Mouse (Mus musculus): ENCODE measurements at regions not wholly inside any gene's neighbourhood (a gene's known extent, or its start where the extent isn't known, plus 50 kb on each side); places are given as distances from the start of the nearest gene placed in this dataset.

DNA sequence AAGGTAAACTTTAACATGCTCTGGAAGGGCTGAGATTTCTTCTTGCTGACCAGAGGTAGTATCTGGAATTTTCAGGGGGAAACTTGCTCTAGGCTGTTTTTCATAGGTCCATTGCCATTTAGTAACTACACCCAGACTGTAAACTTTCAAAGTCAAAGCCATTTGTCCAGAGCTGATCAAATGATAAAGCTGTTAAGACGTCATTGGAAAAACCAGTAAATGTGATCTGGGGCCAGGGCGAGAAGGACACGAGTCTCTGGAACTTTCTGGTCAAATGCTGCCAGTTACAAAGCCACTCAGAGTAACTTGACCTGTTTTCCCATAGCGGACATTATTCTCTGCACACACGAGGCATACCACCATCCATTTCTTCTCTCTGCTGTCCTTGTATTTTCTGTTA is 148.9 kb upstream of the Tsc22d1 start:
- no peak for DNase-seq (ENCODE audit: low read depth, low spot score)
- no peaks in the 10 kb centered on the region for H3K27me3 ChIP-seq (ENCODE audit: control insufficient read depth, insufficient read depth, low read length, poor library complexity, severe bottlenecking)
- no peaks in the 10 kb centered on the region for H3K36me3 ChIP-seq (ENCODE audit: control insufficient read depth, insufficient read depth, low read length, poor library complexity, severe bottlenecking)

DNA sequence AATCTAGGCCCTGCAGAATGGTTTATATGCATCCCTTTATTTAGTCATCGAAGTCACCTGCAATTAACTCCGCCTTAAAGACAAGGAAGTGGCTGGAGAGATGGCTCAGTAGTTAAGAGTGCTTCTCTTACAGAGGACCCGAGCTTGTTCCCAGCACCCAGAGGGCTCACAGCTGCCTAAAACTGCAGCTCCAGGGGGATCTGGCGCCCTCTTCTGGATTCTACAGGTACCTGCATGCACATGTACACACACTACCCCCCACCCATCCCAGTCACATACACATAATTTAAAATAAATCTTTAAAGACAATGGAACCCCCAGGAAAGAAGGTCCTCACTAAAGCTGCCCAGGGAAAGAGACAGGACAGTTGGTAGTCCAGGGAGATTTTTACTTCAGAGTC is 148.5 kb upstream of the Tsc22d1 start:
- Histone ChIP-seq H3K36me3 (ENCODE audit: control insufficient read depth, insufficient read depth, low read length, poor library complexity, severe bottlenecking) (no peaks in the 10 kb centered on the region), H3K27me3 (ENCODE audit: control insufficient read depth, insufficient read depth, low read length, poor library complexity, severe bottlenecking) (no peaks in the 10 kb centered on the region)
- DNase-seq (ENCODE audit: low read depth, low spot score), result no peak

DNA sequence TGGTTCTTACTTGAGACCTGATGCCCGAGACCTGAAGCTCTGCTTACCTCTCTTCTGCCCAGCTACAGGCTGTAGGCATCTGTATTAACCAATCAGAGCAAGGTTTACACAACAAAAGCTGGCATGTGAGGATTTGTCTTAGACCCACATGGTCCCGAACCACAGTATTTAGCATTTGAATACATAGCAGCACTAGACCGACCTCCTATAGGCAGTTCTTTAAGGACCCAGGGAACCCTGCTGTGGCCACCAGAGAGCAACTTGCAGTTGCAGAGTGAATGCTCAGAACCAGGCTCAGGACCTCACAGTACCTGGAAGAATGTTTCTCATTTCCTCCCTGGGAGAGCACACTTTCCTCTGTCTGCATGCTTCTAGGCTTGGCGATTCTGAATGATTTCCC is 147.7 kb upstream of the Tsc22d1 start:
- no peak for DNase-seq (ENCODE audit: low read depth, low spot score)
- H3K27me3 ChIP-seq (ENCODE audit: control insufficient read depth, insufficient read depth, low read length, poor library complexity, severe bottlenecking), result no peaks in the 10 kb centered on the region
- no peaks in the 10 kb centered on the region for H3K36me3 ChIP-seq (ENCODE audit: control insufficient read depth, insufficient read depth, low read length, poor library complexity, severe bottlenecking)

DNA sequence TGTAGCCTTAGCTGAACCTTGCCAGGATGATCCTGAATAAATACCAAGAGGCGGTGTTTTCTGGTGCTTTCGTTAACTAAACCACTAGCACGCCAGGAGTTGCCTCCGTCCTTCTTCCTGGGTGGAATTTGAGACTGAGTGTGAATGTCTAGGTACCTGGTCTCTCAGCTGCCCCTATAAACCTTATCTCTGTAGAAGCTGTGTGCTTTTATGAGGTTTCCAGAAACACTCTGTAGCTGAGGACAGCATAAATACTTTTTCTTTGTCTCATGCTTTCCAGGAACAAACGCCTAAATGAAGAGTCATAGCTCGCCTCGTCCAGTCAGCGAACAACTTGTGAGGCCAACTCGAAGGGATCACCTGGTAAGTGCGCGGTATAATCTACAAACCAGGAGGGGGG is 143.6 kb upstream of the Tsc22d1 start:
- no peaks in the 10 kb centered on the region for H3K27me3 ChIP-seq (ENCODE audit: control insufficient read depth, insufficient read depth, low read length, poor library complexity, severe bottlenecking)
- no peak for DNase-seq (ENCODE audit: low read depth, low spot score)
- H3K36me3 ChIP-seq (ENCODE audit: control insufficient read depth, insufficient read depth, low read length, poor library complexity, severe bottlenecking), result no peaks in the 10 kb centered on the region

DNA sequence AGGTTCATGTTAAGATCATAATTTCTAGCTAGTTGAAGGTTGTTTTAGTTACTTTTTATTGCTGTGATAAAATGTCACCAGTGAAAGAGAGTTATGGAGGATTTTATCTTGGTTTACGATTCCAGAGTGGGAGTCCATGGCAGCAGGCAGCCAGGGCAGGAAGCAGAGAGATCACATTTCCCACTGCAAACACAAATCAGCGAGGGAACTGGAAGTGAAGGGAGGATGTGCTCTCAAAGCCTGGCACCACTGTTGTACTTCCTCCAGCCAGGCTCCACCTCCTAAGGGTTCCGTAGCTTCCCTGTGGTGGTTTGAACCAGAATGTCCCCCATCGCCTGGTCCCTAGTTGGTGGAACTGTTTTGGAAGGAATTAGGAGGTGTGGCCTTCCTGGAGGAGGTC is 141.9 kb upstream of the Tsc22d1 start:
- no peak for DNase-seq (ENCODE audit: low read depth, low spot score)
- Histone ChIP-seq H3K27me3 (ENCODE audit: control insufficient read depth, insufficient read depth, low read length, poor library complexity, severe bottlenecking) (no peaks in the 10 kb centered on the region), H3K36me3 (ENCODE audit: control insufficient read depth, insufficient read depth, low read length, poor library complexity, severe bottlenecking) (no peaks in the 10 kb centered on the region)

DNA sequence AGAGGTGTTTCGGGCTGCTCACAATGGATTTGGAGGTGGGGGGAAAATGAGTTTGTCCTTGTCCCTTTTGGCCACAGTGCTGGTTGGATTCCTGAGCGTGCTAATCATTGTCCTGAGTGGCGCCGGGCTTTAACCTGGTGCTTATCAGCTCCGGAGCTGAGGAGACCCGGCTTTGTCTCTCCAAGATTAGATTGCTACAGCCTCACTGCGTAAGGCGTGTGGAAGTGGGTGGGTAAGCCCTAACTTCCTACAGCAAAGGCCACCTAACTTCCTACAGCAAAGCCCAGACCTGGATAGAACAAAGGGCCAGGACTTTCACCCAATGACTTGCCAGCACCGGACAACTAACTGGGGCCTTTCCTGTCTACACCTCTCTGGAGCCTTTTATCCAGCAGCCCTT is 138.1 kb upstream of the Tsc22d1 start:
- Histone ChIP-seq H3K27me3 (ENCODE audit: control insufficient read depth, insufficient read depth, low read length, poor library complexity, severe bottlenecking) (no peaks in the 10 kb centered on the region), H3K36me3 (ENCODE audit: control insufficient read depth, insufficient read depth, low read length, poor library complexity, severe bottlenecking) (no peaks in the 10 kb centered on the region)
- DNase-seq (ENCODE audit: low read depth, low spot score), result no peak

DNA sequence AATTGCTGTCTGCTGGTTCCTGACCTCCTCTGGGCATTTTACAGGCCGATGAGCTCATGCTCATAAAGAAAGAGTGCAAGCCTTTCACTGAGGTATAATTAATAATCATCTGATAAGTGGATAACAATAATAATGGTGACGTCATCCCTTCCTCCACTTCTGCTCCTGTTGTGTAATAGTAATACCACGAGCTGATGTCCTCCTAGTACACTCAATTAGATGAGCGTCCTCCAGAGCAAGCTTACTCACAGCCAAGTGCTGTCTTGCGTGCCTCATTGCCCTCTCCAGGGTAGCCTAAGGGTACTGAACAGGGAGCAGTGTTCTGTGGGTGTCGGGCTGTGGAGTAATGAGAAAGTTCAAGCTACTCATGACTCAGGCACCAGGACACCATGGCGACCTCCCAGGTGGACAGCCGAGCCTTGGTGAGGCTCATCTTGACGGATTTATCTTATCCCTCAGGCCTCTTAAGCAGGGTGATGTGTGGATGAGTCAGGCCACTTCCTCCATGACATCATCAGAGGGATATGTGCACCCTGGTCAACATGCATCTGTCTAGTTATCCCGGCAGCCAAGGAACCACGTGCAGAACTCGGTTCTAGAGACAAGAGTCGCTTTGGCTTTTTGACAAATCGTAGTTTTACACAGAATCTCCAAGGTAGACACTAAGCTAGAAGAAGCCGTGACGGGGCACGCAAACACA is 135.9 kb upstream of the Tsc22d1 start:
- DNase-seq (ENCODE audit: low read depth, low spot score), result no peak

DNA sequence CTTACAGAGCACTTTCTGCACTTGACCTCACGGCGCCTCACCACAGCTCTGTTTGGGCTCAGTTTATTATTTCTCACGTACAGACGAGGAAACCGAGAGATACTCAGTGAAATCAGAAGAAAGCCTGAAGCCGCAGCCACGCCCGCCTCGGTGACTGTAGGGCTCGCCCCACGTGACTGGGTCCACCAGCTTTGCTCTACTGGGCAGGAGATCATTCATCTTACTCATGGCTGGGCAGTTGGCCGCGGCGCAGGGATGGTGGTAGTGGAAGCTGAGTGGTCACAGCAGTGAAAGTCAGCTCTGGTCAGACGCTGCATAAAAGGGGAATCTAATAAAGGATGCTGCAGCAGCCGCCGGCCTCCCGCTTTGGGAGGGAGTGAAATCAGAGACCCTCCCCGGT is 135.2 kb upstream of the Tsc22d1 start:
- DNase-seq (ENCODE audit: low read depth, low spot score), result no peak
- Histone ChIP-seq H3K27me3 (ENCODE audit: control insufficient read depth, insufficient read depth, low read length, poor library complexity, severe bottlenecking) (no peaks in the 10 kb centered on the region), H3K36me3 (ENCODE audit: control insufficient read depth, insufficient read depth, low read length, poor library complexity, severe bottlenecking) (no peaks in the 10 kb centered on the region)

More for the DNA sequence above, 135.9 kb upstream of the Tsc22d1 start:
- H3K27me3 ChIP-seq (ENCODE audit: control insufficient read depth, insufficient read depth, low read length, poor library complexity, severe bottlenecking), result no peaks in the 10 kb centered on the region
- no peaks in the 10 kb centered on the region for H3K36me3 ChIP-seq (ENCODE audit: control insufficient read depth, insufficient read depth, low read length, poor library complexity, severe bottlenecking)

DNA sequence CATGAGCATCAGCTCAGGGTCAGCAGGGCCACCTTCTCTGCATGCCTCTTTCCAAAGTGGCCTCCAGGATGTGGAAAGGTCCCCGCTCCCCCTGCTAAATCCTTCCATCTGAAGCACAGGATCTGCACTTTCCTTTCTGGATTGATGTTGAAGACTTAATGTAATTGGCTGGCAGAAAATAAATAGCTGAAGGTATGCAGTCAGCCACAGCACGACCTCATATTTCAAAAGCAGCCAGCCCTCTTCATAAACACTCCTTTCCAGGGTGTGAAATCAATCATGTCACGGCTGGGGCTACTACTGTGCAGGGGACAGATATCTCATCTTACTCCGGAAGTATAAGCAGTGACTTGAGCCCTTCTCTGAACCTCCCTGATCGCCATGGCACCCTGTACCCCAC is 132.9 kb upstream of the Tsc22d1 start:
- no peak for DNase-seq (ENCODE audit: low read depth, low spot score)
- no peaks in the 10 kb centered on the region for H3K36me3 ChIP-seq (ENCODE audit: control insufficient read depth, insufficient read depth, low read length, poor library complexity, severe bottlenecking)
- no peaks in the 10 kb centered on the region for H3K27me3 ChIP-seq (ENCODE audit: control insufficient read depth, insufficient read depth, low read length, poor library complexity, severe bottlenecking)

DNA sequence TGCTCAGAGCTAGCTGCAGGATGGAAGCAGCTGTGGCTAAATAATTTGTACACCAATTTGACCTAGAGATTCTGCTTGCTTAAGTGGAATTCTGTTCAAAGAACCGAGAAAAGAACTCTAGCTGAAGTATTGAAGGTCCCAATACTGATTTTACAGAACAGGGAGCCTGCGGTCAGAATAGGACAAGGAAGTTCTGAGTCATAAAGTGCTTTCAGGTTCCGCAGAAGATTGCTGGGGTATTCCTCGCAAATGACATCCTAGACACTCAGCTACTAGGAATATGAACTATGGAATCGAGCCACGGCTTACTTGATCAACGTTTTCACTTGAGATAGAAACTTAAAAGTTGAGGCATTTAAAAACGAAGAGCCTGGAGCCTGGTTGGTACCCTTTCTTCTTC is 127.0 kb upstream of the Tsc22d1 start:
- DNase-seq (ENCODE audit: low read depth, low spot score), result no peak
- no peaks in the 10 kb centered on the region for H3K27me3 ChIP-seq (ENCODE audit: control insufficient read depth, insufficient read depth, low read length, poor library complexity, severe bottlenecking)
- H3K36me3 ChIP-seq (ENCODE audit: control insufficient read depth, insufficient read depth, low read length, poor library complexity, severe bottlenecking), result no peaks in the 10 kb centered on the region

DNA sequence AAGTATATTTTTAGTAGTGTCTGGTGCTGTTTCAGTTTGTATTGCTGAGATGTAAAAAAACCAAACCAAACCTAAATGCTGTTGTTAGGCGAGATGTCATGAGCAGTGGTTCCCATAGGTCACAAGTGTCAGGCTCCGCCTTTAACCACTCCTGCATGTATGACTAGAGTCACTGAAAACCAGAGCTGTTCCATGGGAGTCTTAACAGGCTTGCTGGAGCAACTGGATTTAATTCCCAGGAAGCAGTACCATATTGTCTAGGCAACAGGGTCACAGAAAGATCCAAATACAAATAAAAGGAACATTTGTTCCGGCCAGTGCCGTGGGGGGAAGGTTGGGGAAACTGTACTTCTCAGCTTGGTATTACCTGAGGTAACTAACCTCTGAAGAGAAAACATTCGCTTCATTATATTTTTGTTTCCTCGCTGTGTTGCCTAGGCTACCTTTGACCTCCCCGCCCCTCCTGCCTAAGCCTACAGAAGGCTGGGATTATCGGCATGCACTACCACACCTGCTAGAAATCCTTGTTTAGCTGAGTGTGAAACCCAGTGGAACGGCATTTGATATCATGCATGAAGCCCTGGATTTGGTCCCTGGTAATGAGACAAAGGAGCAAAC is 124.3 kb upstream of the Tsc22d1 start:
- Histone ChIP-seq H3K27me3 (ENCODE audit: control insufficient read depth, insufficient read depth, low read length, poor library complexity, severe bottlenecking) (no peaks in the 10 kb centered on the region), H3K36me3 (ENCODE audit: control insufficient read depth, insufficient read depth, low read length, poor library complexity, severe bottlenecking) (no peaks in the 10 kb centered on the region)
- no peak for DNase-seq (ENCODE audit: low read depth, low spot score)

DNA sequence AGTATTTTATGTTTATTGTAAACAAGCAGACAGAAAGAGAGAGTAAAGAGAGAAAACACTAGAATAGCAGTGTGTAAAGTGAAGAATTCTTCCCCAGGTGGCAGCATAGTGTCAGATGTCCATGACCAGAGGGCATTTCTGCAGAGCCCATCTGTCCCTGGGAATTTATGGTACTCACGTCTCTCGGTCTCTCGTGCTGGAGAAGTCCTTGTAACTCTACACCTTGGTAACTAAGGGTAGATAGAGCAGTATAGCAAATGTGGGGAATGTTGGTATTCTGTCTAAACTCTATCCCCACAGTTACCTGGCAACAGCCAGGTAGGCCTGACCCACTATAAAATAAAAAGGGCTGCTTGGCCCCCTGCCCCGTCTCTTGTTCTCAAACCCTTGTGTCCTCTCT is 122.5 kb upstream of the Tsc22d1 start:
- Histone ChIP-seq H3K27me3 (ENCODE audit: control insufficient read depth, insufficient read depth, low read length, poor library complexity, severe bottlenecking) (no peaks in the 10 kb centered on the region), H3K36me3 (ENCODE audit: control insufficient read depth, insufficient read depth, low read length, poor library complexity, severe bottlenecking) (no peaks in the 10 kb centered on the region)
- DNase-seq (ENCODE audit: low read depth, low spot score), result no peak

DNA sequence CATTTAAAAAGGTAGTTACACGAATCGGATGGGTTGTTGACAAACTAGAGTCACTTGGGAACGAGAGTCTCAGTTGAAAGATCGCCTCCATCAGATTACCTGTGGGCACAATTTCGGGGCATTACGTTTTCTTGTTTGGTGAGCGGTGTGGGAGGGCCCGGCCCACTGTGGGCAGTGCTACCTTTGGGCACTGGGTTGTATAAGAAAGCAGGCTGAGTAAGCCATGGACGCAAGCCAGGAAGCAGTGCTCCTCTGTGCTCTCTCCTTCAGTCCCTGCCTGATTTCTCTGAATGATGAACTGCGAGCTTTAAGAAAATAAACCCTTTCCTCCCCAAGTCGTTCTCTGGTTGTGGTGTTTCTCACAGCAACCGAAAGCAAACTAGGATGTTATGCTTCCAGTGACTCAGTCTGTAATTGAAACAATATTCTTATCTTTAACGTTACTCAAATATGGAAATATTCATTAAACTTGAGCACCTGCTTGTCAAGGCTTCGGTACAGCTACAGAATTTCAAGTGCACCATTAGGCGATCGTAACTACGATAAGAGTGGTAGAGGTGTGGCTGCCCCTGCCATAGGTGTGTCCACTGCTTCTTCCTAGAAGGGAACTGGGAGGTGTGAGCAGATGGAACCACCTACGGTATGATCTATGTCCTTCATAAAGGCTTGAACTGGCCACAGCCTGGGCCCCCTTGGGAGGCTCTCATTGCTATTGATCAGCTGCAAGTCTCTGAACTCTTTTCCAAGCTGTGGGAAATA is 119.2 kb upstream of the Tsc22d1 start:
- DNase-seq (ENCODE audit: low read depth, low spot score), result no peak
- H3K27me3 ChIP-seq (ENCODE audit: control insufficient read depth, insufficient read depth, low read length, poor library complexity, severe bottlenecking), result no peaks in the 10 kb centered on the region
- no peaks in the 10 kb centered on the region for H3K36me3 ChIP-seq (ENCODE audit: control insufficient read depth, insufficient read depth, low read length, poor library complexity, severe bottlenecking)

DNA sequence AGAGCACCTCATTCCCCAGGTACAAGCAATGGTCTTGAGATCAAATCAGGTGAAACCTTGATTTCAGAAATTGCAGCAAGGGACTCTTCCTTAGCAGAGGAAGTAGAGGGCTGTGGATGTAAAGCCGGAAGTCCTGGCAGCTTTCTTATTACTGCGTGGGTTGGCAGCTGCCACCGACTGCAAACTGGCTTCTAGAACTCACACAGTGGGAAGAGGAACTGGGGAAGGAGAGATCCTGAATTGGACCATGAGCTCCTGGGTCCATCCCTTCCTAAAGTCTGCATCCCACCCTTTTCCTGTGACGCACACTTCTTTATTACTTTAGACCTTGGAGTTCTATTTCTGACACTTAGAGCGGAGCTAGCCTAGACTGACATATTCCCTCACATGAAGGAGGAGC is 116.9 kb upstream of the Tsc22d1 start:
- no peak for DNase-seq (ENCODE audit: low read depth, low spot score)
- no peaks in the 10 kb centered on the region for H3K27me3 ChIP-seq (ENCODE audit: control insufficient read depth, insufficient read depth, low read length, poor library complexity, severe bottlenecking)
- no peaks in the 10 kb centered on the region for H3K36me3 ChIP-seq (ENCODE audit: control insufficient read depth, insufficient read depth, low read length, poor library complexity, severe bottlenecking)

DNA sequence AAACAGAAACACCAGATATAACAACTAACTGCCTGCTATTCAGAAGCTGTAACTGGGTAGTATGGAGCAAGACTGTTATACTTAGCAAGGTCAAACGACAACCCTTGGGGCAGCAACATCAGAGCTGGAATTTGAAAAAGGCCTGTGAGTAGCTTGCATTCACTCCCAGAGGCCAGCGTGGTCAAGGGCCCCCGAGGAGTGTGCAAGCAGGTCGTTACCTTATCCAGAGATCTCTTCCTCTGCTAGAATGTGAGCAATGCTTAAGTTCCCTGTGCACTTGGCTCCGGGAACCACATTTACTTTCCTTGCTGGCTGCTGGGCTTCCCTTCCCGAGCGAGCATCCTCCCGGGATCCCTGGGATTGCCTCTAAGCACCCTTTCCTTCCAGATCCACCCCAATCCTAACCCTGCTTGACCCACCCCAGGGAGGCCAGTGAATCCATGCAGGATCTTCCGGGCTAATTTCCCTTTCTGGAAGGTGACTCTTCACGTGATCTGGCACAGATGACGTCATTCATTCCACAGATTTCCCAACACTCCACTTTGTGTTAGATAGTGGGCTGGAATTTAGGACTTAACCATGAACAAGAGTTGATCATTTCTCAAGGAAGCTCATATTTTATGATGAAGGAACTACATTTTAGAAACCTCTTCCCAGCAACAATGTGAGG is 112.3 kb upstream of the Tsc22d1 start:
- Histone ChIP-seq H3K36me3 (ENCODE audit: control insufficient read depth, insufficient read depth, low read length, poor library complexity, severe bottlenecking) (no peaks in the 10 kb centered on the region), H3K27me3 (ENCODE audit: control insufficient read depth, insufficient read depth, low read length, poor library complexity, severe bottlenecking) (no peaks in the 10 kb centered on the region)
- no peak for DNase-seq (ENCODE audit: low read depth, low spot score)
